Mouse (Mus musculus): ENCODE results near the gene Rfx4. TPM values are rescaled to one million over a fixed set of nuclear protein-coding genes. Genes with fewer than 3 reads are reported as not detected.
A peak's percentile ranks its signal among the peaks of the same experiment; 100 is the strongest.

The Rfx4 gene
- polyA plus RNA-seq, 1 experiment from 2014 or later, result not detected

DNA sequence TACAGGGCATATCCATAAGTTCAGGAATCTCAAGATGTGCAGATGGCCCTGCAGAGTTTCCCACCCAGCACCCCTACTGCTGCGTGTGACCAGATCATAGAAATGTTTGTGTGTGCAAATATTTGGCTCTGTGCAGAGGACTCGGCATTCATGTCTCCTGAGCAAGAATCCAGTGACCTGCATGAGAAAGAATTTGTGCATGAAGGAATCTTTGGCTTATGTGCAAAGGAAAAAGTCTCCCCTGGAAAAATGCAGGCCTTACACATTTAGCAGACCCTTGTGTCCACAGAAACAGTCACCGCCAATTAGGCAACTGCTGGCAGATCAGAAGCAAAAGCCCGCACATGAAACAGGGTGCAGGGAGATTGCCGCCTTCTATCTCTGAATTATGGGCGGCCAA is 22.4 kb upstream of the Rfx4 start:
- ATAC-seq (replicated peaks; ENCODE audit: low FRiP score, low TSS enrichment, low read depth) (no peak), DNase-seq (ENCODE audit: low spot score) (no peak)
- Histone ChIP-seq H3K27me3 (replicated peaks; ENCODE audit: control insufficient read depth, insufficient read depth, low read length) (no peaks in the 10 kb centered on the region), H3K4me2 (ENCODE audit: low read length) (no peak overlapping the region), H3K36me3 (ENCODE audit: control insufficient read depth, insufficient read depth, low read length) (no peaks in the 10 kb centered on the region), H3K4me1 (replicated peaks; ENCODE audit: control insufficient read depth, insufficient read depth, low read length) (no peaks in the 10 kb centered on the region), H3K4me3 (ENCODE audit: low read depth, low read length) (no peak overlapping the region), H3K9ac (ENCODE audit: low read length) (no peak overlapping the region), H3K27ac (ENCODE audit: low read depth) (no peak overlapping the region), H3K9me3 (ENCODE audit: control insufficient read depth, low read length) (no peaks in the 10 kb centered on the region)
- 35% methylated on average over 6 of the region's 6 CpGs for WGBS

DNA sequence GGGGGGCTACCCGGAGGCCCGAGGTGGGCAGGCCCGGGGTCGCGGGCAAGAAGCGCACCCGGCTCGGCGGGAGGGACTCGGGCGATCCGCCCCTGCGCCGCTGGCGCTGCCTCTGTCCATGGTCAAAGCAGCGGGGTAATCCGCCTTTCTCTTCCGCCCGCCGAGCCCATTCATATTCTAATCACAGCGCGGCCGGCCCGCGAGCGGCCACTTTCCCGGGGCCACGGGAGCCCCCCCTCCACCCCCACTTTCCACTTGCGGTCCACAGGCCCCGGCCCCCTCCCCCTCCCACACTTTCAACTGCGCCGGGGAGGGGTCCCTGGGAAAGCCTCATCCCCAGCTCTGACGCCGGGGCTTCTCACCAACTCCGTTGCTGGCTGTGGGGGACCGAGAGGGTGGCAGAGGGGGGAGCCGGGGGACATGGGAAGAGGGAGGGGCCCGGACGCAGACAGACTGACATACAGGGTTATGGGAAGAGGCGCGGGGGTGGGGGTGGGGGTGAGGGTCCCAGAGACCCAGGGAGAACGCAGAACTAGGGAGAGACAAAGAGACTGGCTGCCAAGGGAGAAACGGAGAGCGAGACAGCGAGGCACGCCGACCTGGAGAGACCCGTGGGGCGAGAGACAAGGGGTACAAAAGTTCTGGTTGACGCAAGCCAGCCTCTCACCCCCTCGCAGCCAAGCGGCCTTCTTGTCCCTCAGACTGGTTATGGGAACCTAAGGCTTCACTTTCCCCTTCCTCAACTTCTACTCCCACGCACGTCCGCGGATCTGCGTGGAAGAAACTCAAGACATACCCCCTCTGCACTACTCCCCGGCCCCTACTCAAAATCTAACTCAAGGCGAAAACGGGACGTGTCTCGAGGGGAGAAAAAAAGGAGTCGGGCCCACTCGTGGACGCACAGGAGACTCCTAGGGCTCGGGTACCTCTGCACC is 744 bp upstream of the Rfx4 start:
- Histone ChIP-seq H3K4me3 (ENCODE audit: low read depth, low read length) (peak overlapping the region; percentile 25), H3K36me3 (ENCODE audit: control insufficient read depth, insufficient read depth, low read length) (no peaks in the 10 kb centered on the region), H3K9me3 (ENCODE audit: control insufficient read depth, low read length) (no peaks in the 10 kb centered on the region), H3K27me3 (replicated peaks; ENCODE audit: control insufficient read depth, insufficient read depth, low read length) (peaks cover 89% of the 10 kb centered on the region), H3K9ac (ENCODE audit: low read length) (no peak overlapping the region), H3K4me2 (ENCODE audit: low read length) (peak overlapping the region; percentile 46), H3K4me1 (replicated peaks; ENCODE audit: control insufficient read depth, insufficient read depth, low read length) (peaks cover 22% of the 10 kb centered on the region), H3K27ac (ENCODE audit: low read depth) (no peak overlapping the region)
- DNase-seq (ENCODE audit: low spot score) (peak; percentile 75), ATAC-seq (replicated peaks; ENCODE audit: low FRiP score, low TSS enrichment, low read depth) (no peak)
- WGBS, result under 1% methylated on average over 59 of the region's 66 CpGs

DNA sequence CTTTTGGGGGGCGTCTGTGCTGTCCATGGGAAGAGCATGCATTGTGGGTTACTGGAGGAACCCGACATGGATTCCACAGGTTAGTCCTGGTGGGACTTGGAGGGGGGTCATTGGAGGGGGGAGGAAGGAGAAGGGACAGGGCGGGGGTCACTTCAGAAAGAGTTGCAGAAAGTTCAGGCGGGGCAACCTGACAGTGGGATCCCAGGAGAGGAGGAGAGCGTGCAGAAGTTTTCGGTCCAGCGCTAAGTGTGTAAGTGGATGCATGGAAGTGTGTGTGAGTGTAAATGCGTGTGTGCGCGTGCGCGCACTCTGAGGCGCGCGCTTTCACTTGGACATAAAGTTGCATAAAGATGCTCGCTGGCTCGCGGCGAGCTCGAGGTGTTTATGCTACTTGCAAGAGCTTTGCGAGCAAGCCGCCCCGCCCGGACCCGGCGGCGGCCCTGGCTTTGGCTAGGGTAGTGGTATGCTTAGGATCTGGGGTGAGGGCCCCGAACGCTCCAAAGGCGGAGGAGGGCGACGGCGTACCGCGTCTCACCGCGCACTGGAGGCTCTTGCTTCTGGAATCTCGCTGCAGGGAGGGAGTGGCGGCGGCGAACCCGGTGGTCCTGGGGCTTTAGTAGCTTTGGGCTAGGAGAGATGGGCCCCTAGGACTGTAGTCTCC is 703 bp downstream of the Rfx4 start:
- under 1% methylated on average over 42 of the region's 42 CpGs for WGBS
- Histone ChIP-seq H3K9ac (ENCODE audit: low read length) (no peak overlapping the region), H3K4me2 (ENCODE audit: low read length) (peak overlapping the region; percentile 41), H3K27ac (ENCODE audit: low read depth) (no peak overlapping the region), H3K36me3 (ENCODE audit: control insufficient read depth, insufficient read depth, low read length) (no peaks in the 10 kb centered on the region), H3K27me3 (replicated peaks; ENCODE audit: control insufficient read depth, insufficient read depth, low read length) (peaks cover 99% of the 10 kb centered on the region), H3K4me1 (replicated peaks; ENCODE audit: control insufficient read depth, insufficient read depth, low read length) (peaks cover 26% of the 10 kb centered on the region), H3K9me3 (ENCODE audit: control insufficient read depth, low read length) (no peaks in the 10 kb centered on the region), H3K4me3 (ENCODE audit: low read depth, low read length) (peak overlapping the region; percentile 18)
- peak; percentile 75 for DNase-seq (ENCODE audit: low spot score)
- no peak for ATAC-seq (replicated peaks; ENCODE audit: low FRiP score, low TSS enrichment, low read depth)

DNA sequence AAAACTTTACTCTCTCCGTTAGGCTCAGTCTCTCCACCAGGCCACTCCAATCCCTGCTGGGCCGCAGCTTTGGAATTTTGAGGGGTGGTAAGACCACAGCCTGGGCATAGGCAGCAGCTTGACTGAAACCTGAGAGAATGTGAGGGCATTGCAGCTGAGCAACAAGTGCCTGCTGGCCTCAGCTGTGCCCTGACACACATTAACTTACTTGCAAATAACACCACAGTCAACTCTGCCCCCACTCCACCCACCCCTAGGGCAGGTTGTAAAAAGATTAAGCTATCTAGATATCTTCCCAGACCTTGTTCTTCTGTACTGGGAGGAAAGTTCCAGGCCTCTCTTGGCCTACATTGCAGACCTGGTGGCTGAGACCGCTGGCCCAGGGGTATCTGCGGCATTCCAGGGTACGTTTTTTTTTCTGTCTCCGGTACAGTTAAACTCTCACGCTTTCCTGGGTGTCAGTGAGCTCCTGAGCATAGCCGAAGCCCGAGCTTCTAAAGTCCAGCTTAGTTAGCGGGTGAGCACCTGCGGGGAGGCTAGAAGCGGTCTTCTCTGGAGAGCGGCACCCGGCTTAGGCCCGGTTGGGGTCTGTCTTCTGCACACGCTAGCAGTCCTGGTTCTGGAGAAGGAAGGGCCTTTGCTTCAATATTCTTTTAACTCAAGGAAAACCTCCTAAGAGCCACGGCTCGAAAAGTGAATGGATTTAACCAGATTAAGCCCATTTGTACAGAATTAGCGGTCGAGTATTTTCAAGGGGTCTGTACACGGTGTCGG is 1.8 kb downstream of the Rfx4 start:
- H3K36me3 ChIP-seq (ENCODE audit: control insufficient read depth, insufficient read depth, low read length), result no peaks in the 10 kb centered on the region
- WGBS, result 4% methylated on average over 22 of the region's 22 CpGs
- peaks cover 98% of the 10 kb centered on the region for H3K27me3 ChIP-seq (replicated peaks; ENCODE audit: control insufficient read depth, insufficient read depth, low read length)
- H3K4me3 ChIP-seq (ENCODE audit: low read depth, low read length), result no peak overlapping the region
- ATAC-seq (replicated peaks; ENCODE audit: low FRiP score, low TSS enrichment, low read depth) (no peak), DNase-seq (ENCODE audit: low spot score) (peak; percentile 79)
- no peak overlapping the region for H3K27ac ChIP-seq (ENCODE audit: low read depth)
- H3K4me1 ChIP-seq (replicated peaks; ENCODE audit: control insufficient read depth, insufficient read depth, low read length), result peaks cover 26% of the 10 kb centered on the region
- H3K4me2 ChIP-seq (ENCODE audit: low read length), result no peak overlapping the region
- no peak overlapping the region for H3K9ac ChIP-seq (ENCODE audit: low read length)
- H3K9me3 ChIP-seq (ENCODE audit: control insufficient read depth, low read length), result no peaks in the 10 kb centered on the region

DNA sequence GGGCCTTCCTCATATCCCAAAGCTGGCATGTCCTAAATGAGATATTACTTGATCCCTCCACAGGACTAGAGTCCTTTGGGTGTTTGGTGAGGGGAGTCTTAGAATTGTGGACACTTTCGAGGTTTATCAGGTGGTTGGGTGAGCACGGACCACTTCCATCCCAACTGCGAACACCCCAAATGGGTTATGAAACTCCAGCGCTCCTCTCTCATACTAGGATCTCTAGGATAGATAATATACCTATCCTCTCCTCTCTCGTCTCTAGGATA is 2.3 kb downstream of the Rfx4 start:
- Histone ChIP-seq H3K36me3 (ENCODE audit: control insufficient read depth, insufficient read depth, low read length) (no peaks in the 10 kb centered on the region), H3K9ac (ENCODE audit: low read length) (no peak overlapping the region), H3K27ac (ENCODE audit: low read depth) (no peak overlapping the region), H3K4me1 (replicated peaks; ENCODE audit: control insufficient read depth, insufficient read depth, low read length) (peaks cover 26% of the 10 kb centered on the region), H3K4me3 (ENCODE audit: low read depth, low read length) (no peak overlapping the region), H3K9me3 (ENCODE audit: control insufficient read depth, low read length) (no peaks in the 10 kb centered on the region), H3K27me3 (replicated peaks; ENCODE audit: control insufficient read depth, insufficient read depth, low read length) (peaks cover 98% of the 10 kb centered on the region), H3K4me2 (ENCODE audit: low read length) (no peak overlapping the region)
- no peak for ATAC-seq (replicated peaks; ENCODE audit: low FRiP score, low TSS enrichment, low read depth)
- DNase-seq (ENCODE audit: low spot score), result no peak
- 5% methylated on average over 5 of the region's 5 CpGs for WGBS

DNA sequence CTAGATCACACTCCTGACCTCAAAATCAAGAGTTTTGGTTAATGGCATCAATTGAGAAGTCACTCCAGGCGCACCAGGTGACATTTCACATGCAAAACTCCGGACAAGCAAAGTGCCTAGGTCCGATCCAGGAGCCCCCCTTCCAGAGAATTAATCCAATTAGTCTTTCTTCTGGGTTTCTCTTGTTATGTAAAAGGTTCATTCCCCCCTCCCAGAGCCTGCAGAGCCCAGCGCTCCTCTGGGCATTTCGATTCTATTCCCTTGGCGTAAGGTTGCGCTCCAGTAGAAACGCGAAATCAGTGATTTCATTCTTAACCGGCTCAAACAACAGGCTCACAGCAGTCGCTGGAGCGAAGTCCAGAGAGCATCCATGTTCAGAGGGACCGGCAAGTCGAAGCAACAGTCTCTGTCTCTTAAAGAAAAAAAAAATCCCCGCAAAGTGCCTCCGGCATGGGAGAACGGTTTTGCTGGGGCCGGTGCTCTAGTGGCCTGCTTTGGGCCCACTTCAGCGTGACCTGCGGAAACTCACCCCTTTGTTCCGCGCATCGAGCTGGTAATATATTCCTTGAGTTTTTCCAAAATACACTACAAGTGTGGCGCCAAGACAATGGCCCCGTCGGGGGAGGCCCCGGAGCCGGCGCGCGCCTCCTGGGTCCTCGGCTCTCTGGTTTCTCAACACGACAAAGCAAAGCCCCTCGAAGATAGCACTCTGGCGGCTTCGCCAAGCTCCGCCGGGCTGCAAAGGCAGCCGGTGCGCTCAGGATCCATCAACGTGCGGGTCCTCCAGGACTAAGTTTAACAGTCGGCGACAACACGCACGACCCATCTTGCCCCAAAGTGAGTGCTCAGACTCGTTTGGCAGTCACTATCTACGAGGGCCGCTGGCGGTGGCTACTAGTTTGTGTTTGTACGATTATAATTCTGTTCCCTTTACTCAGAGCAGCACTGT is 2.9 kb downstream of the Rfx4 start:
- no peaks in the 10 kb centered on the region for H3K9me3 ChIP-seq (ENCODE audit: control insufficient read depth, low read length)
- no peak overlapping the region for H3K9ac ChIP-seq (ENCODE audit: low read length)
- H3K4me3 ChIP-seq (ENCODE audit: low read depth, low read length), result peak overlapping the region; percentile 0; the same call in 1 of the 2 replicates
- H3K4me1 ChIP-seq (replicated peaks; ENCODE audit: control insufficient read depth, insufficient read depth, low read length), result peaks cover 26% of the 10 kb centered on the region
- ATAC-seq (replicated peaks; ENCODE audit: low FRiP score, low TSS enrichment, low read depth), result no peak
- 3% methylated on average over 51 of the region's 51 CpGs for WGBS
- no peaks in the 10 kb centered on the region for H3K36me3 ChIP-seq (ENCODE audit: control insufficient read depth, insufficient read depth, low read length)
- peak; percentile 77 for DNase-seq (ENCODE audit: low spot score)
- H3K27ac ChIP-seq (ENCODE audit: low read depth), result no peak overlapping the region
- peaks cover 97% of the 10 kb centered on the region for H3K27me3 ChIP-seq (replicated peaks; ENCODE audit: control insufficient read depth, insufficient read depth, low read length)
- H3K4me2 ChIP-seq (ENCODE audit: low read length), result peak overlapping the region; percentile 1; the same call in 1 of the 2 replicates

DNA sequence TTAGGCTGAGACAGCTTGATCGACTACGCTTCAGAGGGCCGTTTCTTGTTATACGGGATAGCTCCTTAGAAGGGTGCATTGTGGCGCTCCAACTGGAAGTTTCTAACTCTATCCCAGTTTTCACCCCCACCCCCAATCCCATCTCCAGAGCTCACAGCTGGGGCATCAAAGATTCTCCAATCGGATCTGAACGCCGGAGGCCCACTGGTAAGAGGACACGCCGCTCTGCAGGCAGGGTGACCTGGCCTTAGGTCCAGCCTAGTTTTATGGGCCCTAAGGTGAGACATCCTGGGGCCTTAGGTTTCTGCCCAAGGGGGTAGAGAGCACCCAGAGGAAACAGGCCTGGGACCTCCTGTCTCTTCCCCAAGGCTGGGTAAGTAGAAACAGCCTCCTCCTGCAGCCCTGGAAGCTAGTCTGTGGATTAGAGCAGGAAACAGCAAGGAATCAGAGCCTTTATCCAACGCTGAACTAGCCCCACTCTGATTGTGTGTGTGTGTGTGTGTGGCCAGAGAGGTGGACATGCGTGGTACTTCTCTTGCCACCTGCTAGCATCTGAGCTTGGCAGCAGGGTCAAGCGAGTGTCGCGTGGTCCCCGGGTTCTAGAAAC is 3.8 kb downstream of the Rfx4 start:
- DNase-seq (ENCODE audit: low spot score), result no peak
- H3K27me3 ChIP-seq (replicated peaks; ENCODE audit: control insufficient read depth, insufficient read depth, low read length), result peaks cover 94% of the 10 kb centered on the region
- H3K9me3 ChIP-seq (ENCODE audit: control insufficient read depth, low read length), result no peaks in the 10 kb centered on the region
- H3K36me3 ChIP-seq (ENCODE audit: control insufficient read depth, insufficient read depth, low read length), result no peaks in the 10 kb centered on the region
- 10% methylated on average over 16 of the region's 16 CpGs for WGBS
- no peak overlapping the region for H3K9ac ChIP-seq (ENCODE audit: low read length)
- ATAC-seq (replicated peaks; ENCODE audit: low FRiP score, low TSS enrichment, low read depth), result no peak
- peaks cover 26% of the 10 kb centered on the region for H3K4me1 ChIP-seq (replicated peaks; ENCODE audit: control insufficient read depth, insufficient read depth, low read length)
- peak overlapping the region; percentile 54 for H3K4me2 ChIP-seq (ENCODE audit: low read length)
- H3K27ac ChIP-seq (ENCODE audit: low read depth), result no peak overlapping the region
- H3K4me3 ChIP-seq (ENCODE audit: low read depth, low read length), result peak overlapping the region; percentile 27; the same call in 1 of the 2 replicates
